Mouse (Mus musculus): ENCODE measurements around the gene Gabrr1. TPM values are rescaled to one million over a fixed set of nuclear protein-coding genes. Genes with fewer than 3 reads are reported as not detected.

The Gabrr1 gene
- polyA plus RNA-seq, 1 experiment: 0.01 TPM

DNA sequence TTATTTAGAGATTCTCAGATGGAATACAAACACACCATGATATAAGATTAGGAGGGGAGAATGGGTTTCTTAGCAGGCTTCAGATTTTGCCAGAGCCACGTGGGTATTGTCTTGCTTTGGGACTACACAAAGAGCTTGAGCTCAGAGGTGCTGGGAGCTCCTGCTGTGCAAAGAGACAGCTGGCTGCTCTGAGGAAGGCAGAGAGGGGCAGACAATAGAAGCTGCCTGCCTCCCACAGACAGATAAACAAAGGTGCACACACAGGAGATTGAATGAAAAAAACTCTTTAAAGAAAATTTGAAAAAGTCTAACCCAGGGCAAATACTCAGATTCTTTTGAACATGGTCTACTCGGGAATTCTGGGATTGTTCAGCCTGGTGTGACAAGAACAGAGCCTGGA is 65.8 kb downstream of the Gabrr1 start:
- Histone ChIP-seq H3ac (ENCODE audit: control insufficient read depth, insufficient read length, low read depth) (no peak overlapping the region), H3K79me3 (ENCODE audit: low read depth) (no peaks in the 10 kb centered on the region), H3K79me2 (ENCODE audit: control insufficient read depth, insufficient read depth) (no peaks in the 10 kb centered on the region), H3K27me3 (ENCODE audit: control insufficient read depth, insufficient read depth, insufficient read length) (peaks cover 5% of the 10 kb centered on the region), H3K4me3 (ENCODE audit: insufficient read depth, poor library complexity, severe bottlenecking) (no peak overlapping the region), H3K36me3 (ENCODE audit: control insufficient read depth, insufficient read depth) (no peaks in the 10 kb centered on the region)
- no peak for TF ChIP-seq CTCF (IDR thresholded peaks at IDR 0.05; ENCODE audit: control insufficient read depth, insufficient read depth, insufficient read length)
- TF ChIP-seq MYOG (IDR thresholded peaks at IDR 0.05; ENCODE audit: control insufficient read depth, extremely low read depth, insufficient read length): no peak
- no peak for TF ChIP-seq MAX (IDR thresholded peaks at IDR 0.05)
- TF ChIP-seq CEBPB (IDR thresholded peaks at IDR 0.05; ENCODE audit: low read depth): no peak
- TF ChIP-seq FOSL1 (IDR thresholded peaks at IDR 0.05; ENCODE audit: insufficient read depth, low read length, poor library complexity, severe bottlenecking): no peak
- no peak for TF ChIP-seq MYOD1 (IDR thresholded peaks at IDR 0.05; ENCODE audit: control insufficient read depth, insufficient read length, low read depth)
- TF ChIP-seq USF1 (IDR thresholded peaks at IDR 0.05; ENCODE audit: low read depth): no peak

DNA sequence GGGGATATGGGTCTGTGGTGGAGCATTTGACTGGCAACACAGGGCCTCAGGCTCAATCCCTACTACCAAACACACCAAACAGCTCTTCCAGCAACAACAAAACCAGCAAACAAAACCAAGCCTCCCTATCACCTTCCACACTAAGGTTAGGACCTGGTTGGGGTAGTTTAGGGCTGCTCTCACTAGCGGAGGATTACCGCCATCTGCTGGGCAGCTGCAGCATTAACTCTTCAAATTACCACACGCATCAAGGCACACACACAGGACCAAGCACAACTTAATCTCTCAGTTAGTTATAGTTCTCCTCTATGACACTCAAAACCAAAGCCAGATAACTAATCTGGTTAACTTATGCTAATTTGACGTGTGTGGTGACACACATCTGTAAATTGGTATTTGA is 72.4 kb downstream of the Gabrr1 start:
- Histone ChIP-seq H3K4me3 (ENCODE audit: insufficient read depth, poor library complexity, severe bottlenecking) (no peak overlapping the region), H3ac (ENCODE audit: control insufficient read depth, insufficient read length, low read depth) (no peak overlapping the region), H3K79me3 (ENCODE audit: low read depth) (no peaks in the 10 kb centered on the region), H3K79me2 (ENCODE audit: control insufficient read depth, insufficient read depth) (no peaks in the 10 kb centered on the region), H3K36me3 (ENCODE audit: control insufficient read depth, insufficient read depth) (no peaks in the 10 kb centered on the region), H3K27me3 (ENCODE audit: control insufficient read depth, insufficient read depth, insufficient read length) (peaks cover 13% of the 10 kb centered on the region)
- TF ChIP-seq MYOG (IDR thresholded peaks at IDR 0.05; ENCODE audit: control insufficient read depth, extremely low read depth, insufficient read length) (no peak), MYOD1 (IDR thresholded peaks at IDR 0.05; ENCODE audit: control insufficient read depth, insufficient read length, low read depth) (no peak), CEBPB (IDR thresholded peaks at IDR 0.05; ENCODE audit: low read depth) (no peak), USF1 (IDR thresholded peaks at IDR 0.05; ENCODE audit: low read depth) (no peak), FOSL1 (IDR thresholded peaks at IDR 0.05; ENCODE audit: insufficient read depth, low read length, poor library complexity, severe bottlenecking) (no peak), MAX (IDR thresholded peaks at IDR 0.05) (no peak), CTCF (IDR thresholded peaks at IDR 0.05; ENCODE audit: control insufficient read depth, insufficient read depth, insufficient read length) (no peak)

DNA sequence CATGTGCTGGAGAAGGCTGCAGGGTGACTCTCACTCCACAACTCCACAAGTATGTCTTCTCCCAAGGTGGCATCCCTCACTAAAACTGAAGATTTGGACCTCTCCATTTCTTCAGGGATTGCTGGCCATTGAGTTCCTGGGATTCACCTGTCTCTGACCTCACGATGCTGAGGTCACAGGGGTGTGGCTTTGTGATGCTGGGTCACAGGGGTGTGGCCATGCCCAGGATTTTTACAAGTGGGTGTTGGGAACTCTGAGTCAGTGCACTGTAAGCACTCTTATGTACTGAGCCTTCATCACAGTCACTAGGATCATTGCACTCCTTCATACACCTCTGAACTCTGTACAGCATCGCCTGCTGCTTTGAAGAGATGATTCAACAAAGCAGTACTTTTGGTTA is 75.2 kb downstream of the Gabrr1 start:
- TF ChIP-seq MYOD1 (IDR thresholded peaks at IDR 0.05; ENCODE audit: control insufficient read depth, insufficient read length, low read depth): no peak
- Histone ChIP-seq H3K79me3 (ENCODE audit: low read depth) (no peaks in the 10 kb centered on the region), H3K36me3 (ENCODE audit: control insufficient read depth, insufficient read depth) (no peaks in the 10 kb centered on the region), H3K79me2 (ENCODE audit: control insufficient read depth, insufficient read depth) (no peaks in the 10 kb centered on the region), H3K4me3 (ENCODE audit: insufficient read depth, poor library complexity, severe bottlenecking) (no peak overlapping the region), H3K27me3 (ENCODE audit: control insufficient read depth, insufficient read depth, insufficient read length) (peaks cover 12% of the 10 kb centered on the region), H3ac (ENCODE audit: control insufficient read depth, insufficient read length, low read depth) (no peak overlapping the region)

DNA sequence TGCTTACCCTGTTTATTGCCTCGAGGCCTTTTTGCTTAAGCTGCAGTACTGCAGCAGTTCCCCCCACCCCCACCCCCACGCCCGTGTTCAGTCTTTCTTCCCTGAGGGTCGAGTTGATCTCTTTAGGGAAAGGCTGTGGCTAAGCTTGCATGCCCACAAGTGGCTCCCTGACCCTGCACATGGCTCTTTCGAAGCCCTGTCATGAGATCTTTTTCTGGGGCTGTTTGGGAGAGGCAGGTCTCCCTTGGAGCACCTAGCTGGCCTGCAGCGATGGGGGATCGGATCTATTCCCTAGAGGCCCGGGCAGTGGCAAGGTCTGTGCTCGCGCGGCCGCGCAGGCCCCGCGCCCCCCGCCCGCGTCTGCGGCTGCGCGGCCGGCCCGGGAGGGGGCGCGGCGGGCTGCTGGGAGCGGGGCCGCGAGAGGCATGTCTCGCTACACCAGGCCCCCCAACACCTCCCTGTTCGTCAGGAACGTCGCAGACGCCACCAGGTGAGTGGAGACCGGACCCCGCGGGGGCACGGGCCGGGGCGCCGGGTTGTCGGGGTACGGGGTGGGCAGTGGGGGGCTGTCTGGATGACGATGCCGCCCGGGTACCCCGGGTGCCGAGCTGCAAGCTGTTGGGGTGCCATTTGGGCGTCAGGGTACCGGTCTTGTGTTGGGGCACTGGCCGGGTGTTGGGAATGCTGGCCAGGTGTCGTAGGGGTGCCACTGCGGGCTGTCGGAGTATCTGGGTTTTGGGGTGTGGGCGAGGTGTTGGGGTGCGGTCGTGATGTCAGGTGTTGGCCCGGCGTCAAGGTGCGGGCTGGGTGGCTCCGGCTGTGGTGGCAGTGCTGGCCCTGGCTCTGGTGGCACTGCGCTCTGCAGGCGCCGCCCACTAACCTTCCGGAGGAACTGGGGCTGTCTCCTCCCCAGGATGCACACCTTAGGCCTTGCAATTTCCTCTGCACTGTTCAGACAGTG is 76.8 kb downstream of the Gabrr1 start, which contains the start of gene Srsf12:
Gene Srsf12, plus strand, starts transcription at position 111 of the 961 bp plus-strand sequence.
- no peak within 1 kb of the TSS for H3ac ChIP-seq (ENCODE audit: control insufficient read depth, insufficient read length, low read depth)
- no peaks in the 10 kb centered on the region for H3K79me2 ChIP-seq (ENCODE audit: control insufficient read depth, insufficient read depth)
- H3K79me3 ChIP-seq (ENCODE audit: low read depth): no peaks in the 10 kb centered on the region
- no peak within 1 kb of the TSS for H3K4me3 ChIP-seq (ENCODE audit: insufficient read depth, poor library complexity, severe bottlenecking)
- H3K36me3 ChIP-seq (ENCODE audit: control insufficient read depth, insufficient read depth): no peaks in the 10 kb centered on the region
- H3K27me3 ChIP-seq (ENCODE audit: control insufficient read depth, insufficient read depth, insufficient read length): peaks cover 12% of the 10 kb centered on the region
- TF ChIP-seq USF1 (IDR thresholded peaks at IDR 0.05; ENCODE audit: low read depth) (no peak), MYOG (IDR thresholded peaks at IDR 0.05; ENCODE audit: control insufficient read depth, extremely low read depth, insufficient read length) (no peak), MYOD1 (IDR thresholded peaks at IDR 0.05; ENCODE audit: control insufficient read depth, insufficient read length, low read depth) (no peak), CTCF (IDR thresholded peaks at IDR 0.05; ENCODE audit: control insufficient read depth, insufficient read depth, insufficient read length) (no peak), FOSL1 (IDR thresholded peaks at IDR 0.05; ENCODE audit: insufficient read depth, low read length, poor library complexity, severe bottlenecking) (no peak), MAX (IDR thresholded peaks at IDR 0.05) (no peak), CEBPB (IDR thresholded peaks at IDR 0.05; ENCODE audit: low read depth) (no peak)

Other genes with a start within 250 kb of the Gabrr1 start
- gene Ankrd6, start 181.7 kb upstream of the Gabrr1 start, polyA plus RNA-seq (2012; fragmentation: generic; extraction: Trizol): 0.63 TPM
- 4.9 TPM for gene Rragd, start 149.5 kb upstream of the Gabrr1 start, polyA plus RNA-seq (2012; fragmentation: generic; extraction: Trizol)
- gene Ube2j1, start 101.1 kb upstream of the Gabrr1 start, polyA plus RNA-seq (2012; fragmentation: generic; extraction: Trizol): 42.7 TPM
- 0.11 TPM for gene Gabrr2, start 69.5 kb upstream of the Gabrr1 start, polyA plus RNA-seq (2012; fragmentation: generic; extraction: Trizol)
- gene Pm20d2, start 57.2 kb downstream of the Gabrr1 start, polyA plus RNA-seq (2012; fragmentation: generic; extraction: Trizol): not detected
- gene Srsf12, start 76.5 kb downstream of the Gabrr1 start, polyA plus RNA-seq (2012; fragmentation: generic; extraction: Trizol): not detected
- 9.1 TPM for gene Pnrc1, start 157.6 kb downstream of the Gabrr1 start, polyA plus RNA-seq (2012; fragmentation: generic; extraction: Trizol)
- gene Rngtt, start 177.8 kb downstream of the Gabrr1 start, polyA plus RNA-seq (2012; fragmentation: generic; extraction: Trizol): 5.1 TPM